Mouse (Mus musculus) G1E (cell line): ENCODE data around the gene Llcfc1.

Experiments used
- CTCF ChIP-seq: IDR thresholded peaks from 2 replicates; pipeline ENCODE4 v1.5.1; 2012; ENCODE audit warnings: low read depth, low read length, inconsistent platforms, mixed read lengths
- TAL1 ChIP-seq: conservative IDR thresholded peaks from 2 replicates; pipeline ENCODE4 v1.6.1; 2012; ENCODE audit warnings: low read depth, low read length, inconsistent platforms, mixed read lengths

- TF ChIP-seq CTCF (no peak), TAL1 (no peak)
Observed at GRCm38 (mm10) chr6:41710281-41710680, 26.1 kb downstream of the Llcfc1 start.
